Mouse (Mus musculus) midbrain, embryonic 11.5 days (tissue): ENCODE measurements around the gene Rnf141. TPM values are rescaled to one million over a fixed set of nuclear protein-coding genes. Genes with fewer than 3 reads are reported as not detected.
A peak's percentile ranks its signal among the peaks of the same experiment; 100 is the strongest.

Source experiments
- ATAC-seq: fragments of 200-750 bp; cut with Nextera tagmentation; 2 replicates; pipeline ENCODE4 v1.8.0; 2017; ENCODE audit warnings: moderate TSS enrichment, moderate library complexity; ENCODE audit not compliant: low FRiP score
- DNase-seq: peaks from one replicate; pipeline ENCODE4 v3.0.0; 2015; ENCODE audit warnings: low spot score; ENCODE audit errors: missing footprints
- H3K27ac ChIP-seq: fragments of 300-500 bp; sonication (generic); 2 replicates; pipeline ENCODE4 v1.5.1; 2014; ENCODE audit warnings: low read depth, low read length
- H3K27me3 ChIP-seq: fragments of 300-500 bp; sonication (generic); 2 replicates; pipeline ENCODE4 v1.6.1; 2014; ENCODE audit warnings: mild to moderate bottlenecking, low read length, moderate library complexity, mixed read lengths; ENCODE audit not compliant: control insufficient read depth, insufficient read depth
- H3K36me3 ChIP-seq: fragments of 300-500 bp; sonication (generic); 2 replicates; pipeline ENCODE4 v1.6.1; 2014; ENCODE audit warnings: mild to moderate bottlenecking, low read length, moderate library complexity, mixed read lengths; ENCODE audit not compliant: control insufficient read depth, insufficient read depth
- H3K4me1 ChIP-seq: fragments of 300-500 bp; sonication (generic); 2 replicates; pipeline ENCODE4 v1.6.1; 2014; ENCODE audit warnings: low read length; ENCODE audit not compliant: control insufficient read depth, insufficient read depth
- H3K4me2 ChIP-seq: fragments of 300-500 bp; sonication (generic); 2 replicates; pipeline ENCODE4 v1.6.1; 2014; ENCODE audit warnings: mild to moderate bottlenecking, moderate library complexity
- H3K4me3 ChIP-seq: fragments of 300-500 bp; sonication (generic); 2 replicates; pipeline ENCODE4 v1.5.1; 2014; ENCODE audit warnings: low read depth, low read length
- H3K9ac ChIP-seq: fragments of 300-500 bp; sonication (generic); 2 replicates; pipeline ENCODE4 v1.6.1; 2014; ENCODE audit warnings: low read length
- H3K9me3 ChIP-seq: fragments of 300-500 bp; sonication (generic); 2 replicates; pipeline ENCODE4 v1.6.1; 2016; ENCODE audit warnings: low read length; ENCODE audit not compliant: control insufficient read depth
- WGBS: fragments of 180-500 bp; shearing (Covaris S2); extraction: QIAGEN DNeasy Blood & Tissue Kit; methylation state at CpG from one replicate; pipeline ENCODE4 v1.1.7; 2014; 5-methylcytosine and 5-hydroxymethylcytosine counted together
- polyA plus RNA-seq: library from polyadenylated mRNA; unstranded; fragments of >200 nt; fragmentation: Nextera tagmentation; extraction: Ambion mirVana; gene quantifications from 2 replicates; pipeline ENCODE4 v1.2.1, GENCODE M21; 2014

Gene Rnf141
- polyA plus RNA-seq, 1 experiment from 2014 or later = 27.7 TPM

- no peaks in the 10 kb centered on the region for H3K9me3 ChIP-seq
- no peak for DNase-seq
- H3K9ac ChIP-seq = no peak overlapping the region
- WGBS = 82% methylated on average over 8 of the region's 8 CpGs
- no peak for ATAC-seq
- no peaks in the 10 kb centered on the region for H3K4me1 ChIP-seq
- H3K27me3 ChIP-seq = no peaks in the 10 kb centered on the region
- H3K4me3 ChIP-seq = no peak overlapping the region
- no peaks in the 10 kb centered on the region for H3K36me3 ChIP-seq
- no peak overlapping the region for H3K4me2 ChIP-seq
- no peak overlapping the region for H3K27ac ChIP-seq
Observed at GRCm38 (mm10) chr7:110779605-110780111, 64.6 kb downstream of the Rnf141 start.

- DNase-seq (no peak), ATAC-seq (no peak)
- no peaks in the 10 kb centered on the region for H3K36me3 ChIP-seq
- no peaks in the 10 kb centered on the region for H3K4me1 ChIP-seq
- no peak overlapping the region for H3K9ac ChIP-seq
- H3K4me2 ChIP-seq = no peak overlapping the region
- WGBS = 92% methylated on average over 7 of the region's 7 CpGs
- H3K27ac ChIP-seq = no peak overlapping the region
- H3K4me3 ChIP-seq = no peak overlapping the region
- H3K27me3 ChIP-seq = no peaks in the 10 kb centered on the region
- no peaks in the 10 kb centered on the region for H3K9me3 ChIP-seq
Observed at GRCm38 (mm10) chr7:110778933-110779332, 65.3 kb downstream of the Rnf141 start.

GRCm38 (mm10) chr7:110777146-110778001 is 66.9 kb downstream of the Rnf141 start:
- Histone ChIP-seq H3K36me3 (no peaks in the 10 kb centered on the region), H3K9me3 (no peaks in the 10 kb centered on the region), H3K4me3 (no peak overlapping the region), H3K9ac (no peak overlapping the region), H3K4me1 (no peaks in the 10 kb centered on the region), H3K4me2 (no peak overlapping the region), H3K27me3 (no peaks in the 10 kb centered on the region), H3K27ac (no peak overlapping the region)
- WGBS = 82% methylated on average over 18 of the region's 18 CpGs
- DNase-seq = peak; percentile 71
- ATAC-seq = no peak

DNA sequence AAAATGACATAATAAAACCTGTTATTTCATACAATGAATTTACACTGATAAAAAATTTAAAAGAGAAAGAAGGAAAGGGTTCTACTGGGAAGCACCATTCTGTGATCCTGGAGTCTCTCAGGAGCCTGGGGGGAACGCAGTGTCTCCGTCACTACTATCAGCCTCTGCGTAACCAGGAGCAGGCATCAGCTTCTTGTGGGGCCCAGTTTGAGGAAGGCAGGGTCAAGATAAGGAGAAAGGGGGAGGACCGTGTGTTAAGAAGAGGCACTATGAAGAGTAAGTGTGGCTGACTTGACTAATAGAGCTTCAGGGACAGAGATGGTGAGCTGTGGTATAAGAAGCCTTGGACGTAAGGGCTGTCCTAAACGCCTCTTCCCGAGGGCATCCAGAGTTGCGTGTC is 69.6 kb downstream of the Rnf141 start:
- H3K9ac ChIP-seq = no peak overlapping the region
- DNase-seq (no peak), ATAC-seq (no peak)
- no peak overlapping the region for H3K4me2 ChIP-seq
- no peaks in the 10 kb centered on the region for H3K9me3 ChIP-seq
- no peaks in the 10 kb centered on the region for H3K27me3 ChIP-seq
- 90% methylated on average over 8 of the region's 8 CpGs for WGBS
- H3K4me3 ChIP-seq = no peak overlapping the region
- H3K36me3 ChIP-seq = no peaks in the 10 kb centered on the region
- no peaks in the 10 kb centered on the region for H3K4me1 ChIP-seq
- no peak overlapping the region for H3K27ac ChIP-seq

GRCm38 (mm10) chr7:110774077-110774476 is 70.2 kb downstream of the Rnf141 start:
- Histone ChIP-seq H3K9me3 (no peaks in the 10 kb centered on the region), H3K9ac (no peak overlapping the region), H3K4me3 (no peak overlapping the region), H3K27ac (no peak overlapping the region), H3K4me1 (no peaks in the 10 kb centered on the region), H3K4me2 (no peak overlapping the region), H3K27me3 (peaks cover 5% of the 10 kb centered on the region), H3K36me3 (no peaks in the 10 kb centered on the region)
- DNase-seq (no peak), ATAC-seq (no peak)
- WGBS = 87% methylated on average over 1 of the region's 1 CpGs

- H3K27ac ChIP-seq = no peak overlapping the region
- peaks cover 11% of the 10 kb centered on the region for H3K27me3 ChIP-seq
- no peak overlapping the region for H3K4me3 ChIP-seq
- H3K9ac ChIP-seq = no peak overlapping the region; the same call in 1 of the 2 replicates
- 51% methylated on average over 14 of the region's 14 CpGs for WGBS
- ATAC-seq (no peak), DNase-seq (no peak)
- no peaks in the 10 kb centered on the region for H3K36me3 ChIP-seq
- no peaks in the 10 kb centered on the region for H3K9me3 ChIP-seq
- 0 out of 2 replicates have a peak, but pooled peaks cover under 1% of the 10 kb centered on the region for H3K4me1 ChIP-seq
- no peak overlapping the region for H3K4me2 ChIP-seq
Observed at GRCm38 (mm10) chr7:110773204-110774002, 70.9 kb downstream of the Rnf141 start.

- Histone ChIP-seq H3K27ac (no peak overlapping the region), H3K36me3 (no peaks in the 10 kb centered on the region), H3K4me3 (no peak overlapping the region), H3K4me2 (no peak overlapping the region), H3K9me3 (no peaks in the 10 kb centered on the region), H3K4me1 (0 out of 2 replicates have a peak, but pooled peaks cover 2% of the 10 kb centered on the region), H3K9ac (no peak overlapping the region), H3K27me3 (peaks cover 14% of the 10 kb centered on the region)
- ATAC-seq (no peak), DNase-seq (no peak)
- WGBS = 82% methylated on average over 3 of the region's 3 CpGs
Observed at GRCm38 (mm10) chr7:110772343-110772742, 71.9 kb downstream of the Rnf141 start.

DNA sequence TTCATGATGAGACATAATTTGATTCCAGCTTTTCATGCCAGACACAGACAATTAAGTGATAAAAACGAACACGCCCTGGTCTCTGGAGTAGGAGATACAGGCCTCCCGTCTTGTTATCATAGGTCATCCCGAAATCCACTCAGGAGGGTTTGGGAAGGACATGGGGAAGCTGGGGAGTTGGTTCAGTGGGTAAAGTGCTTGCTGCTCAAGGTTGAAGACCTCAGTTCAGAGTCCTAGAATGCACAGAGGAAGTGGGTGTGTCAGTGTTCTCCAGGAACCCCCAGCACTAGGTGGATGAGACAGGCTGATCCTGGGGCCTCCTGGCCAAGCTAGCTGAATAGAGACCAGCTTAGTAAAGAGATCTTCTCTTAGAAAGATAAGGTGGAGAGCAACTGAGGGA is 73.3 kb downstream of the Rnf141 start:
- H3K9ac ChIP-seq = no peak overlapping the region
- no peak overlapping the region for H3K4me2 ChIP-seq
- DNase-seq (no peak), ATAC-seq (no peak)
- no peak overlapping the region for H3K27ac ChIP-seq
- H3K4me1 ChIP-seq = 0 out of 2 replicates have a peak, but pooled peaks cover 2% of the 10 kb centered on the region
- H3K36me3 ChIP-seq = no peaks in the 10 kb centered on the region
- WGBS = 95% methylated on average over 4 of the region's 4 CpGs
- H3K9me3 ChIP-seq = no peaks in the 10 kb centered on the region
- H3K27me3 ChIP-seq = peaks cover 14% of the 10 kb centered on the region
- H3K4me3 ChIP-seq = no peak overlapping the region

GRCm38 (mm10) chr7:110769094-110769493 is 75.2 kb downstream of the Rnf141 start:
- H3K27ac ChIP-seq = no peak overlapping the region
- ATAC-seq = no peak
- WGBS = 40% methylated on average over 4 of the region's 4 CpGs

More at GRCm38 (mm10) chr7:110769094-110769493, 75.2 kb downstream of the Rnf141 start:
- Histone ChIP-seq H3K36me3 (no peaks in the 10 kb centered on the region), H3K4me2 (peak overlapping the region; percentile 91), H3K4me1 (0 out of 2 replicates have a peak, but pooled peaks cover 2% of the 10 kb centered on the region), H3K4me3 (peak overlapping the region; percentile 53), H3K27me3 (peaks cover 14% of the 10 kb centered on the region), H3K9me3 (no peaks in the 10 kb centered on the region), H3K9ac (peak overlapping the region; percentile 64)
- no peak for DNase-seq
